Mouse (Mus musculus): Measurements from ENCODE around the gene Pde4d. TPM values are rescaled to one million over a fixed set of nuclear protein-coding genes. Genes with fewer than 3 reads are reported as not detected.

Gene Pde4d
- polyA plus RNA-seq, 1 experiment from 2014 or later: 23.8 TPM

DNA sequence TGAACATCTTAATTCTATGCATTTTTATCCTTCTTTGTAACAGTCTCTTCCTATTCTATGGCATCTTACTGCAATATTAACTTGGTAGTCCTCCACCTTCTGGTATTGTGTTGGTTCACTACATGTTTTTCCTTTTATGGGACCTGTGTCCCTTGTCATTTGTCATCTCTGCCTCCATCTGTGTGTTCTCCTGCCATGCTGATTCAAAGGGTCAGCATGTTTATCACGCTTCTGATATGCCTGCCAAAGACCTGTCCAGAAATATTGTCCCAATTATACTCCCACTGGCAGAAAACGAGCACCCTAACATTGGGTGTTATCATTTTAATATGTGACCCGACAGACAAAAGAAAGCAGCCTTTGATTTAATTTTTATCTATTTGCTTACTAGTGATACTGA is 386.6 kb downstream of the Pde4d start:
- Histone ChIP-seq H3K4me1 (no peaks in the 10 kb centered on the region), H3K27ac (replicated peaks) (no peak overlapping the region), H3K27me3 (replicated peaks) (no peaks in the 10 kb centered on the region), H3K9me3 (no peaks in the 10 kb centered on the region), H3K9ac (no peak overlapping the region), H3K36me3 (no peaks in the 10 kb centered on the region), H3K4me3 (no peak overlapping the region), H3K4me2 (no peak overlapping the region)
- no peak for ATAC-seq (ENCODE audit: extremely low read depth, insufficient number of reproducible peaks, low FRiP score, low TSS enrichment)
- 69% methylated on average over 3 of the region's 3 CpGs for WGBS

DNA sequence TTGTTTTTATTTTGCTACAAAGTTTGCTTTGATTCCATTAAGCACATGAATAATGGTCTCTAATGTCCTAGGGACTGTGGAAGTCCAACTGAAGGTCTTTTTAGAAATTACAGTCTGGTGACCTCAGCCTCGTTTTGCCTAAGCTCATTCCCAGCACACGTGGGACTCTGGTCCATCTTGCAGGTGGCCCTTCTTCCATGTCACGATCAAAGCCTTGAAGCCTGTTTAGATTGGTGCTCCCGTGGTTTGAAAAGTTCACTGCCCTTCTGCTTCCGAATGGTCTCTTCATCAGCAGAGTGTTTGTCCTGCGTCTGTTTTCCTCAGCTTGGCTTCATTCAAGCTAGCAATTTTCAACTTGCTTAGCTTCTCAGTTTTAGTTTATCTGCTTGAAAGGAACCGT is 389.4 kb downstream of the Pde4d start:
- Histone ChIP-seq H3K27me3 (replicated peaks) (no peaks in the 10 kb centered on the region), H3K4me2 (no peak overlapping the region), H3K9me3 (no peaks in the 10 kb centered on the region), H3K36me3 (no peaks in the 10 kb centered on the region), H3K9ac (no peak overlapping the region), H3K4me3 (no peak overlapping the region), H3K4me1 (no peaks in the 10 kb centered on the region), H3K27ac (replicated peaks) (no peak overlapping the region)
- ATAC-seq (ENCODE audit: extremely low read depth, insufficient number of reproducible peaks, low FRiP score, low TSS enrichment): no peak
- WGBS: 61% methylated on average over 7 of the region's 7 CpGs

DNA sequence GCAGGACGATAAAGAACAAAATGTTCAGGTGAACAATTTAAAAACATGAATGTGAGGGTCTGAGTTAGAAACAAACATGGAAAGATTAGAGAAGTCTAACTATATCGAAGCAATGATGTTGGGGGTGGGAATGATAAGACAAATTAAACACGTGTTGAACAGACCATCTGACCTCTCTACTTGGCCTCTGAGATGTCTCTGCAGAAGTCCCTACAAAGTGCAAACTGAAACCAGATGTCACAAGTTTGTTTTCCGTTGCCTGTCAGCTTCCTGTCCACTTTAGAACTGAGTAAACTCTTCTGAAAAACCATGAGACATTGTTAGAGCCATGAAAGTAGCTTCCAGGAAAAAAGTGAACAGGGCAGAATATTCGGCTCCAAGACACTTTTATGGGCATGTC is 404.3 kb downstream of the Pde4d start:
- Histone ChIP-seq H3K9me3 (no peaks in the 10 kb centered on the region), H3K27ac (replicated peaks) (no peak overlapping the region), H3K4me1 (no peaks in the 10 kb centered on the region), H3K4me2 (no peak overlapping the region), H3K36me3 (no peaks in the 10 kb centered on the region), H3K9ac (no peak overlapping the region), H3K4me3 (no peak overlapping the region), H3K27me3 (replicated peaks) (no peaks in the 10 kb centered on the region)
- WGBS: 46% methylated on average over 5 of the region's 5 CpGs
- no peak for ATAC-seq (ENCODE audit: extremely low read depth, insufficient number of reproducible peaks, low FRiP score, low TSS enrichment)

DNA sequence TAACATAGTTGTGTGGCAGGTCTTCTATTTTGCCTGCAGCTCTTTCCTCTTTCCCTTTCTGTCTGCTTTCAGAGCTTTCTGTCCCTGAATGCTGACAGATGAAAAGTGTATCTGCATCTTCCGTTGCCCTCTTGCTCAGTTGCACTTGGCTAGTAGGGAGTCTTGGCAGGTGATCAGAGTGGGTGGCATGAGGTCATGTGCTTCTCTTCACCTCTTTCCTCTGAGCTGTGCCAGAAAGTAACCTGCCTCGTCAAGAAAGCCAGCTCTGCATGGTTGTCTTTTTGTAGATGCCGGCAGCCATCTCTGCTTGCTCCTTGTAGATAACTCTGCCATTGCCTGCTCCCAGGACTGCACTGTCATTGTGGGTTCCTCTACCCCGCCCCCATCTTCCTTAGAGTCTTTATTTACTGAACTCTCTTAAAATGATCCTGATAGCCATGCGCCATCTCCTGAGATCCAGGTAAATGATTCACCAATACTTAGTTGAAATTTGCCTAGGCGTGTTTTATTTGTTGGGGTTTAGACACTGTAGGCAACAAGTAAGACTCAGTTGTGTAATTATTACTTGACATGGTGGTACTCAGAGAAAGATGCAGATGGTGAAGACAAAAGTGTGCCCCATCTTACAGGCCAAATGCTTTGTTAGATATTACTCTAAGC is 407.2 kb downstream of the Pde4d start:
- H3K4me3 ChIP-seq: no peak overlapping the region
- no peak overlapping the region for H3K27ac ChIP-seq (replicated peaks)
- no peak overlapping the region for H3K9ac ChIP-seq
- H3K4me2 ChIP-seq: no peak overlapping the region
- no peaks in the 10 kb centered on the region for H3K27me3 ChIP-seq (replicated peaks)
- no peaks in the 10 kb centered on the region for H3K9me3 ChIP-seq
- no peak for ATAC-seq (ENCODE audit: extremely low read depth, insufficient number of reproducible peaks, low FRiP score, low TSS enrichment)
- H3K4me1 ChIP-seq: no peaks in the 10 kb centered on the region
- H3K36me3 ChIP-seq: no peaks in the 10 kb centered on the region
- 67% methylated on average over 6 of the region's 6 CpGs for WGBS

DNA sequence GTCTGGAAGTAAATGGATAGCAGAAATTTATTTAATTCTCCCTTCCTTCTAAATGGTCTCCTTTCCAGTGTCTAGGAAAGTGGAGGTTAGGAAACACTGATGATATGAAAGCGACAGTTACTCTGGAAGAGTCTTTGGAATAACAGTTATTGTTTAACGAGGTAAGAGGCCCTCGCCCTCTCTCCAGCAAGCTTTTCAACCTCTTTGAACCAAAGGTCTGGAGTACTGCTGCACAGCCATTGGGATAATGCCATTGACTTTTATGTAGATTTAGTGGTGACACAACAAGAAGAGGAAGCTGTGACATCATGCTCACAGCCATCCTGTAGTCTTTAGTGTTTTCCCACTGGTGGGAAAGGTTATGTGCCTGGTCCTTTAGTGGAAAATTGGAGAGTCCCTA is 409.6 kb downstream of the Pde4d start:
- Histone ChIP-seq H3K9ac (no peak overlapping the region), H3K36me3 (no peaks in the 10 kb centered on the region), H3K4me3 (no peak overlapping the region), H3K27ac (replicated peaks) (no peak overlapping the region), H3K9me3 (no peaks in the 10 kb centered on the region), H3K4me2 (no peak overlapping the region), H3K27me3 (replicated peaks) (no peaks in the 10 kb centered on the region), H3K4me1 (no peaks in the 10 kb centered on the region)
- ATAC-seq (ENCODE audit: extremely low read depth, insufficient number of reproducible peaks, low FRiP score, low TSS enrichment): no peak
- 74% methylated on average over 3 of the region's 3 CpGs for WGBS

DNA sequence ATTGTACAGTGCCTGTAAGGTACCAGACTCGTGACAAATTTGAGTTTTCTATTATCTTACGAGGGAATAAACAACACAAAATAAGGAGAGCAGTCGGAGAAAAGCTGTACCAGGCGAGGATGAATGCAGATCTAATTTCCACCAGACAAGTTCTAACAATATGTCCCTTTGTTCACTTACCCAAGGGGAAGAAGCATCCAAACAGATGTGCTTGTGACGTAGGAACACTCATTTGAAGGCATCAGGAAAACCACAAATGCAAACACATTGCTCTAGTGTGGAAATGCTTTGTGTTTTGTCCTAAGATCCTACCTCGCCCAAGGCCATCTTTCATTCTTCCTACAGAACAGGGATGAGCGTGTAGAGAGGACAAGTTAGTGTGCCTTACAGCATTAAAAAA is 411.0 kb downstream of the Pde4d start:
- H3K4me3 ChIP-seq: no peak overlapping the region
- H3K4me1 ChIP-seq: no peaks in the 10 kb centered on the region
- no peaks in the 10 kb centered on the region for H3K36me3 ChIP-seq
- WGBS: 74% methylated on average over 7 of the region's 7 CpGs
- H3K4me2 ChIP-seq: no peak overlapping the region
- ATAC-seq (ENCODE audit: extremely low read depth, insufficient number of reproducible peaks, low FRiP score, low TSS enrichment): no peak
- H3K27ac ChIP-seq (replicated peaks): no peak overlapping the region
- H3K9ac ChIP-seq: no peak overlapping the region
- no peaks in the 10 kb centered on the region for H3K9me3 ChIP-seq
- no peaks in the 10 kb centered on the region for H3K27me3 ChIP-seq (replicated peaks)

DNA sequence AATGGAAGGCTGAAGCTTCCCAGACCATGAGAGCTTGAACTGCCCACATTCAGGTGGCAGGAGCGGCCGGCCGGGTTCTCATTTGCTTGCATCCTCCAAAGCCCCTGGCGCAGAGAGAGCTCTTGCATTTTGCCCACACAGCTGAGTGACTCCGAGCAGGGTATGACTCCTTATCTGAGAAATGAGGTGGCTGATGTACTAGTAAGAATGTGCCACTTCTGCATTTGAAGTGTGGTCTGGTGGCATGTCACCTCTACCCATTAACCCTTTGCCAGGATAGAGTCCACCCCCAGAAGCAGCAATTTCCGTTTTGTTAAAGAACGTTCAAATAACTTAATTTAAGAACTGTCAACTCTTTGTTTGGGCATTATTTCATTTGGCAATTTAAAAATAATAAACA is 412.0 kb downstream of the Pde4d start:
- H3K9ac ChIP-seq: no peak overlapping the region
- no peaks in the 10 kb centered on the region for H3K9me3 ChIP-seq
- H3K27ac ChIP-seq (replicated peaks): no peak overlapping the region
- H3K27me3 ChIP-seq (replicated peaks): no peaks in the 10 kb centered on the region
- WGBS: 70% methylated on average over 7 of the region's 7 CpGs
- no peaks in the 10 kb centered on the region for H3K4me1 ChIP-seq
- no peak overlapping the region for H3K4me3 ChIP-seq
- no peak overlapping the region for H3K4me2 ChIP-seq
- no peaks in the 10 kb centered on the region for H3K36me3 ChIP-seq
- ATAC-seq (ENCODE audit: extremely low read depth, insufficient number of reproducible peaks, low FRiP score, low TSS enrichment): no peak

DNA sequence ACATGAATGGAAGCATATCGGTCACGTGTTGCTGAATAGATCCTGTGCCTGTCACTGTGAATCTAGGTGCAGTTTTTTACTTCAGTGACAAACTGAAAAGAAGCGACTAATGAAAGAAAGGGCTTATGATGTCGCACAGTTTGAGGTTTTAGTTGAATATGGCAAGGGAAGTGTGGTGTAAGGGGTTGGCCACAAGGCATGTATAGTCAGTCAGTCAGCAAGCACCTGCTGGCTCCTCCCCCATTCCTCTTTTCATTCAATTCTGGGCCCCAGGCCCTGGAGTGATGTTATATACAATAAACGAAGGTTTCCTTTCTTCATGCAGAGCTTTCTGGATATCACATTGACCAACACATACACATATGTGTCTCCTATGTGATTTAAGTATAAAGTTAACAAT is 412.4 kb downstream of the Pde4d start:
- no peak overlapping the region for H3K4me3 ChIP-seq
- no peaks in the 10 kb centered on the region for H3K9me3 ChIP-seq
- no peak overlapping the region for H3K4me2 ChIP-seq
- no peak overlapping the region for H3K27ac ChIP-seq (replicated peaks)
- no peaks in the 10 kb centered on the region for H3K27me3 ChIP-seq (replicated peaks)
- no peak overlapping the region for H3K9ac ChIP-seq
- no peak for ATAC-seq (ENCODE audit: extremely low read depth, insufficient number of reproducible peaks, low FRiP score, low TSS enrichment)
- no peaks in the 10 kb centered on the region for H3K4me1 ChIP-seq
- 70% methylated on average over 5 of the region's 5 CpGs for WGBS
- H3K36me3 ChIP-seq: no peaks in the 10 kb centered on the region

DNA sequence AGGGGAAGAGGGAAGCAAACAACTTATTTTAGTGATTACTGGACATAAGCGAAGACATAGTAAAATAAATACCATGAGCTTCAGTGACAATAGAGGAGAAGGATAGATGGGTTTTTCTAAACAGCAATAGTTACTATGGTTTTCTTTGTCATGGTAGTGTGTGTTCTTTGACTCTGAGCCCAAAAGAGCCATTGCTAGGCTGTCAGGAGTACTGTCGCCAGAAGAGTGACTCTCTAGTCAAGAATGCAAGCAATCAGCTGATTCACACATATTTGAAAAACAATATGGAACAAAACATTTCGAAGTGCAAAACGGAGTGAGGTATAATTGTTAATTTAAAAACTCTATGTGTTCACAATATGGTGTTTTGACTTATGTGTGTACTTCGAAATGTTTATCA is 450.4 kb downstream of the Pde4d start:
- 74% methylated on average over 5 of the region's 5 CpGs for WGBS
- Histone ChIP-seq H3K4me1 (no peaks in the 10 kb centered on the region), H3K27me3 (replicated peaks) (no peaks in the 10 kb centered on the region), H3K4me3 (no peak overlapping the region), H3K9ac (no peak overlapping the region), H3K9me3 (no peaks in the 10 kb centered on the region), H3K4me2 (no peak overlapping the region), H3K27ac (replicated peaks) (no peak overlapping the region), H3K36me3 (no peaks in the 10 kb centered on the region)
- ATAC-seq (ENCODE audit: extremely low read depth, insufficient number of reproducible peaks, low FRiP score, low TSS enrichment): no peak

DNA sequence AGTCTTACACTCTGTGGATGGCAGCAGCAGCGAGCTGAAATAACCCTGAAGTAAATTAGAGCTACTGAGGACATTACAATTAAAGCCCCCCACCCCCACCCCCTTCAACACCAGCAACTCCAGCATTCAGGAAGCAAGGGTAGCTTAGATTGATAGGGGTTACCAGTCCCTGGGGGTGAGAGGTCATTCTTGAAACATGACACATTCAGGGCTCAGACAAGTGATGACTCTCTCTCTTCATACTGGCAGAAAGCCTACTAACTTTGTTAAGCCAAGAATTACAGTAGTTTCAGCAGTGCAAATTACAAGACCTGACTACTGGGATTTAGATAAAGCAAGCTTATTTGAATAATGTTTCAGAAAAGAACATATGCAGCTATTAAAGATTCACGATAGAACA is 455.4 kb downstream of the Pde4d start:
- H3K4me3 ChIP-seq: no peak overlapping the region
- no peaks in the 10 kb centered on the region for H3K27me3 ChIP-seq (replicated peaks)
- 0 out of 2 replicates have a peak, but pooled peaks cover 7% of the 10 kb centered on the region for H3K4me1 ChIP-seq
- no peaks in the 10 kb centered on the region for H3K9me3 ChIP-seq
- H3K9ac ChIP-seq: no peak overlapping the region
- H3K4me2 ChIP-seq: no peak overlapping the region
- WGBS: 63% methylated on average over 2 of the region's 2 CpGs
- H3K36me3 ChIP-seq: no peaks in the 10 kb centered on the region
- ATAC-seq (ENCODE audit: extremely low read depth, insufficient number of reproducible peaks, low FRiP score, low TSS enrichment): no peak
- no peak overlapping the region for H3K27ac ChIP-seq (replicated peaks)

DNA sequence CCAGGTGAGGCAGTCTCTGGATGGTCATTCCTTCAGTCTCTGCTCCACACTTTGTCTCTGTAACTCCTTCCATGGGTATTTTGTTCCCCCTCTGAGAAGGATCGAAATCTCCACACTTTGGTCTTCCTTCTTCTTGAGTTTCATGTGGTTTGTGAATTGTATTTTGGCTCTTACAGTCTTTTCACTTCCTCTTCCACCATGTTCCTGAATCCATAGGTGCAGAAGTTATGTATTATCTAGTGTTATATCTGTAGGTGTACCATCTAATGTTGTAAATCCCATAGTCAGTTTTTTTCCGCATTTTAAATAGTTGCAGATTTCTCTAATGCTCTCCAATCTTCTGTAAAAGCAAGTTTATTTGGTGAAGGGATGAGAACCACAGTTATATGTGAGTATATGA is 459.4 kb downstream of the Pde4d start:
- no peaks in the 10 kb centered on the region for H3K27me3 ChIP-seq (replicated peaks)
- 81% methylated on average over 2 of the region's 2 CpGs for WGBS
- no peak overlapping the region for H3K4me2 ChIP-seq
- no peak overlapping the region for H3K27ac ChIP-seq (replicated peaks)
- H3K4me1 ChIP-seq: peaks cover 7% of the 10 kb centered on the region; the same call in 1 of the 2 replicates
- no peak for ATAC-seq (ENCODE audit: extremely low read depth, insufficient number of reproducible peaks, low FRiP score, low TSS enrichment)
- no peak overlapping the region for H3K9ac ChIP-seq
- H3K4me3 ChIP-seq: no peak overlapping the region
- H3K36me3 ChIP-seq: no peaks in the 10 kb centered on the region
- H3K9me3 ChIP-seq: no peaks in the 10 kb centered on the region

DNA sequence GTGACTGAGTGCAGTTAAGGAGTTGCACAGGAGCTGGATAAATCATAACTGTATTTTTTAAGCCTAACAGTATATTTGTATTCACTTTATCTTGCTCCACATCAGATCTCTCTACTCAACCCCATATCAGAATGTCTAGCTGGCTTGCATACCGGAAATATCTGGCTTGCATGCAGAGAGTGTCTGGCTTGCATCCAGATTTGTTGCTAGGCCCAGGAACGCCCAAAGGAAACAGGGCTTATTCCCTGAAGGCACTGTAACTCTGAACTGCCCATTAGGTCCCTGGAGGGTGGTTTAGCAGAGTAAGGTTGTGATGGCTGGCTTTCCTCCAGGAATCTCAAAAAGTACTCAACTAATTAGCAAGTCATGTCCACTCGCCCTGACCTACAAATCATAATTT is 464.9 kb downstream of the Pde4d start:
- no peaks in the 10 kb centered on the region for H3K36me3 ChIP-seq
- 43% methylated on average over 3 of the region's 3 CpGs for whole genome bisulfite sequencing
- no peak for ATAC-seq (ENCODE audit: extremely low read depth, insufficient number of reproducible peaks, low FRiP score, low TSS enrichment)
- no peak overlapping the region for H3K4me2 ChIP-seq
- H3K9ac ChIP-seq: no peak overlapping the region
- H3K4me1 ChIP-seq: peaks cover 4% of the 10 kb centered on the region; the same call in 1 of the 2 replicates
- no peak overlapping the region for H3K4me3 ChIP-seq
- no peaks in the 10 kb centered on the region for H3K27me3 ChIP-seq (replicated peaks)
- no peaks in the 10 kb centered on the region for H3K9me3 ChIP-seq
- H3K27ac ChIP-seq (replicated peaks): no peak overlapping the region
